Mouse (Mus musculus) kidney, embryonic 14.5 days (tissue): ENCODE results near the gene Mrps7. TPM values are rescaled to one million over a fixed set of nuclear protein-coding genes. Genes with fewer than 3 reads are reported as not detected.

ENCODE experiments used
- ATAC-seq: fragments of 200-750 bp; cut with Nextera tagmentation; 2 replicates; pipeline ENCODE4 v1.8.0; 2017; ENCODE audit warnings: moderate number of reproducible peaks, mild to moderate bottlenecking, moderate TSS enrichment, moderate library complexity; ENCODE audit not compliant: low FRiP score, low TSS enrichment
- H3K27ac ChIP-seq: fragments of 300-500 bp; sonication (generic); 2 replicates; pipeline ENCODE4 v1.5.1; 2014; ENCODE audit warnings: low read depth, mild to moderate bottlenecking, low read length, moderate library complexity, mixed read lengths
- H3K27me3 ChIP-seq: fragments of 300-500 bp; sonication (generic); 2 replicates; pipeline ENCODE4 v1.6.1; 2014; ENCODE audit warnings: mild to moderate bottlenecking, low read length; ENCODE audit not compliant: control insufficient read depth, insufficient read depth
- H3K36me3 ChIP-seq: fragments of 300-500 bp; sonication (generic); 2 replicates; pipeline ENCODE4 v1.6.1; 2014; ENCODE audit warnings: low read length, mixed read lengths; ENCODE audit not compliant: control insufficient read depth, insufficient read depth
- H3K4me1 ChIP-seq: fragments of 300-500 bp; sonication (generic); 2 replicates; pipeline ENCODE4 v1.6.1; 2014; ENCODE audit warnings: low read length, mixed read lengths; ENCODE audit not compliant: control insufficient read depth, insufficient read depth
- H3K4me2 ChIP-seq: fragments of 300-500 bp; sonication (generic); replicated peaks from 2 replicates; pipeline ENCODE4 v1.6.1; 2014; ENCODE audit warnings: low read depth, mild to moderate bottlenecking, low read length
- H3K4me3 ChIP-seq: fragments of 300-500 bp; sonication (generic); 2 replicates; pipeline ENCODE4 v1.5.1; 2014; ENCODE audit warnings: mild to moderate bottlenecking, low read length
- H3K9ac ChIP-seq: fragments of 300-500 bp; sonication (generic); 2 replicates; pipeline ENCODE4 v1.6.1; 2014; ENCODE audit warnings: low read depth, mild to moderate bottlenecking, low read length, moderate library complexity
- H3K9me3 ChIP-seq: fragments of 300-500 bp; sonication (generic); 2 replicates; pipeline ENCODE4 v1.6.1; 2016; ENCODE audit warnings: low read length; ENCODE audit not compliant: control insufficient read depth
- WGBS: fragments of 180-500 bp; shearing (Covaris S2); extraction: QIAGEN DNeasy Blood & Tissue Kit; methylation state at CpG from one replicate; pipeline ENCODE4 v1.1.7; 2014; 5-methylcytosine and 5-hydroxymethylcytosine counted together
- polyA plus RNA-seq: library from polyadenylated mRNA; unstranded; fragments of >200 nt; fragmentation: Nextera tagmentation; extraction: Ambion mirVana; gene quantifications from 2 replicates; pipeline ENCODE4 v1.2.1, GENCODE M21; 2014

The Mrps7 gene
- polyA plus RNA-seq, 1 experiment from 2014 or later = 100 TPM

DNA sequence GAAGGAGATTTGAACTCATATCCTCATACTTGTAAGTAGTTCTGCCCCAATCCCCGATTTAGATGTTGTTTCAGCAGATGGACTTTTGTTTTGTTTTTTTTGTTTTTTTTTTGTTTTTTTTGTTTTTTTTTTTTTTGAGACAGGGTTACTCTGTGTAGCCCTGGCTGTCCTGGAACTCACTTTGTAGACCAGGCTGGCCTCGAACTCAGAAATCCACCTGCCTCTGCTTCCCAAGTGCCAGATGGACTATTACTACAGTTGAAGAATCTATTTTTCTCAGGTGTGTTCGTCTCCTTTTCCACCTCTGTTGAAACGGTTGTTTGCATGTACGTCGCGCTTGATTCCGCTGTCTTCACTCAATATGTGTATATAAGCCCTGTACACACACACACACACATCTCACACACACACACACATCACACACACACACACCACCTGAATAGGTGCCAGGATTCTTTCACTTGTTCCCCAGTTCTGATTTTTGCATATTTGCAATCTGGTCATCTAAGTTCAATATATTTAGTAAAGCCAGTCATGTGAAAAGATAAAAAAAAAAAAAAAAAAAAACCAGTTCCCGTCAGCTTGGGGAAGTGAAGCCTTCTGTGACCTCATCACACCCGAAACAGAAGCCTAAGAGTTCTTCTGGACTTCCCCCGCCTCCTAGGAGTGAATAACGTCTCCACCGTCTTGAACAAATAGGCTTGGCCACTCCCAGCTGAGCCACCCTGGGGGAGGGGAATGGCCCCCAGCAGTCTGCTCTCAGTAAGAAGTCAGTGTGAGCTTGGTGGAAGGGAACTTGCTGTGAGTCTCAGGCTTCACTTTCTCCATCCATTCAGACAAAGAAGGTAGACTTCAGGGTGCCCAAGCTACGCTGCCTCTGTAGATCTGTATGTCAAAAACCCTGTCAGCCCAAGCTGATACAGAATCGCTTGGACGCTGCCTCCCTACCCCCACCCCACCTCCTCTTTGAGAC lies 27.1 kb downstream of the Mrps7 start:
- no peak for ATAC-seq
- Histone ChIP-seq H3K27ac (no peak overlapping the region), H3K4me3 (no peak overlapping the region), H3K4me2 (no peak overlapping the region), H3K9ac (no peak overlapping the region), H3K27me3 (no peaks in the 10 kb centered on the region), H3K9me3 (no peaks in the 10 kb centered on the region), H3K36me3 (no peaks in the 10 kb centered on the region), H3K4me1 (peaks cover 2% of the 10 kb centered on the region; the same call in 1 of the 2 replicates)
- 51% methylated on average over 16 of the region's 16 CpGs for WGBS

DNA sequence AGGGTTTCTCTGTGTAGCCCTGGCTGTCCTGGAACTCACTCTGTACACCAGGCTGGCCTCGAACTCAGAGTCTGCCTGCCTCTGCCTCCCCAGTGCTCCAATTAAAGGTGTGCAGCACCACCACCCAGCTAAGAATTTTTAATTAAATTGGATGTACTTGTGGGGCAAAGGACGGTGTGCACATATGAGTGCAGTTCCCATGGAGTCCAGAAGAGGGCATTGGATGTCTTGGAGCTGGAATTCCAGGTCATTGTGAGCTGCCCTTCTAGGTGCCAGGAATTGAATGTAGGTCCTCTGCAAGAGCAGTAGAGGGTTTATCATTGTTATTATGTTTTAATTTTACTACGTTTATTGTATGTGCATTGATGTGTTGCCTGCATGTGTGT lies 27.8 kb downstream of the Mrps7 start:
- 20% methylated on average over 3 of the region's 3 CpGs for WGBS
- Histone ChIP-seq H3K4me2 (no peak overlapping the region), H3K4me3 (no peak overlapping the region), H3K27ac (no peak overlapping the region), H3K4me1 (0 out of 2 replicates have a peak, but pooled peaks cover 2% of the 10 kb centered on the region), H3K9ac (no peak overlapping the region), H3K36me3 (no peaks in the 10 kb centered on the region), H3K9me3 (no peaks in the 10 kb centered on the region), H3K27me3 (no peaks in the 10 kb centered on the region)
- ATAC-seq = no peak

DNA sequence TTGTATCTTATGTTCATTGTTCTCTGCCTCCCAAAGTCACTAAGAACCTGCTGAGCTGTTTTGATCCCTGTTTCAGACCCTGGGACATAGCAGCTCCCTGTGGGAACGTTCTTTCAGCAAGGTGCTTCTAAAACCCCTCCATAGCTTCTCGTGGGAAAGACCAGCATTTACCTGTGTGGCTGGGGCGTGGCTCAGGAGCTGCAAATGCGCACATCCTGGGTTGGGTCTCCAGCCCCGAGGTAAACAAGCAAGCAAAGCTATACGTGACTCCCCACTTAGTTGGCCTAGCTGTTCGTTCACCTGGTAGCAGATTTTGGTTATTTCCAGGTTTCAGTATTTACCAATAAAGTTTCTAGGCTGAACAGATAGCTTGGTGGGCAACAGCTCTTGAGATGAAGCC lies 28.5 kb downstream of the Mrps7 start:
- Histone ChIP-seq H3K27ac (no peak overlapping the region), H3K27me3 (no peaks in the 10 kb centered on the region), H3K36me3 (no peaks in the 10 kb centered on the region), H3K9ac (no peak overlapping the region), H3K4me3 (no peak overlapping the region), H3K4me1 (0 out of 2 replicates have a peak, but pooled peaks cover under 1% of the 10 kb centered on the region), H3K9me3 (no peaks in the 10 kb centered on the region), H3K4me2 (no peak overlapping the region)
- WGBS = 73% methylated on average over 7 of the region's 7 CpGs
- no peak for ATAC-seq

DNA sequence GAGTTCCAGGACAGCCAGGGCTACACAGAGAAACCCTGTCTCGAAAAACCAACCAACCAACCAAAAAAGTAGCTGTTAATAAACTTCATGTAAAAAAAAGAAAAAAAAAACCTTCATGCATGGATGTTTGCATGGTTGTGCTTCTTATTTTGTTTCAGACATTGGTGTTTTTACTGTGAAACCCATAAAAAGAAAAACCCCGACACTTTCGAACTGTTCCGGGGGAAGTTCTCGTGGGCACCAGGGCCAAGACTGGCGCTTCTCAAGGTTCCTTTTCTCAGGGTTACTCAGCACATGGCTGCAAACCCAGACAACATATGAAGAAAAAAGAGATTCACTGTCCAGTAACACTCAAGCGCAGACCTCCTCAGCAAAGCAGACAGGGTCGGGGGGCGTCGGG lies 29.1 kb downstream of the Mrps7 start:
- Histone ChIP-seq H3K9ac (no peak overlapping the region), H3K9me3 (no peaks in the 10 kb centered on the region), H3K4me2 (no peak overlapping the region), H3K4me3 (no peak overlapping the region), H3K27ac (no peak overlapping the region), H3K27me3 (no peaks in the 10 kb centered on the region), H3K4me1 (no peaks in the 10 kb centered on the region), H3K36me3 (no peaks in the 10 kb centered on the region)
- 91% methylated on average over 10 of the region's 10 CpGs for WGBS
- ATAC-seq = no peak

DNA sequence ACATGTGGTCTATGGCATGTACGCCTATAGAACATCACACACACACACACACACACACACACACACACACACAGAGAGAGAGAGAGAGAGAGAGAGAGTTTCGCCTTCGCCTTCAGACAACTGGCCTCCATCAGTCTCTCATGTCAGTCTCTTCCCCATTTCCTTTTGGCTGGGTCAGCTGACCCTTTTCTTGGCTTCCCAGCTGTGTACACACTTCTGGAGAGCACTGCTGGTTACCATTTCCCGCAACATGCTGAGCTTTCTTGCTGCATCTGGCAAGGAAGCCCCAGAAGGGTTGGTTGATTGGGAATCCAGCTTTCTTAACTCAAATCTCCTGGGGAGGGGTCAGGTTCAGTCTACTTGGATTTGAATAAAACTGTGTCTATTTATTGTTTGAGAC lies 30.4 kb downstream of the Mrps7 start:
- no peak for ATAC-seq
- Histone ChIP-seq H3K4me3 (no peak overlapping the region), H3K9me3 (no peaks in the 10 kb centered on the region), H3K4me2 (no peak overlapping the region), H3K4me1 (no peaks in the 10 kb centered on the region), H3K9ac (no peak overlapping the region), H3K27ac (no peak overlapping the region), H3K27me3 (no peaks in the 10 kb centered on the region), H3K36me3 (no peaks in the 10 kb centered on the region)
- WGBS = 76% methylated on average over 4 of the region's 4 CpGs

DNA sequence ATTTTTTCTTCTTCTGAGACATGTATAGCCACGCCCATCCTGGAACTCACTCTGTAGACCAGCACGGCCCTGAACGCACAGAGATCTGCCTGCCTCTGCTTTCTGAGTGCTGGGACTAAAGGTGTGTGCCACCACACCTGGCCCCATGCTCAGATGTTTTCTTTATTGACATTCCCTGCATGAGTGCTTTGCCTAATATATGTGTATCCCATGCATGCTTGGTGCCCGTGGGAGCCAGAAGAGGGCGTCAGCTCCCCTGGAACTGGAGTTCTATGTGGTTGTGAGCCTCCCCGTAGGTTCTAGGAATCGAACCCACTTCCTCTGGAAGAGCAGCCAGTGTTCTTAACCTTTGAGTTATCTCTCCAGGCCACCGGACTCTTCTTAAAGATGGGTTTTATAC lies 31.3 kb downstream of the Mrps7 start:
- WGBS = 84% methylated on average over 8 of the region's 8 CpGs
- no peak overlapping the region for H3K27ac ChIP-seq

DNA sequence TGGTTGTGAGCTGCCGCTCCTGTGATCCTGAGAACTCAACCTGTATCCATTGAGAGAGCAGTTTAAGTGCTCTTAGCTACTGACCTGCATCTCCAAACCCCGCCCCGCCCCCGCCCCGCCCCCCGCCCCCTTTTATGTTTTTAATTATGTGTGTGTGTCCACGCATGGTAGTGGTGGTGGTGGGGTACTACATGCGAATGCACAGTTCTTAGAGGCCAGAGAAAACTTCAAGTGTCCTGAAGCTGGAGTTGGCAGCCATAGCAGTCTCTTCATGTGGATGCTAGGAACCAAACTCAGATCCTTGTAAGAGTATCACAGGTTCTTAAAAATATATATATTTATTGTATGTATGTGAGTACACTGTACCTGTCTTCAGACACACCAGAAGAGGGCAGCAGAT lies 31.8 kb downstream of the Mrps7 start:
- WGBS = 68% methylated on average over 8 of the region's 8 CpGs
- Histone ChIP-seq H3K4me3 (no peak overlapping the region), H3K27me3 (no peaks in the 10 kb centered on the region)

More for the DNA sequence above, 31.3 kb downstream of the Mrps7 start:
- Histone ChIP-seq H3K4me1 (no peaks in the 10 kb centered on the region), H3K9ac (no peak overlapping the region), H3K9me3 (no peaks in the 10 kb centered on the region), H3K4me2 (no peak overlapping the region), H3K36me3 (no peaks in the 10 kb centered on the region), H3K27me3 (no peaks in the 10 kb centered on the region), H3K4me3 (no peak overlapping the region)
- no peak for ATAC-seq

DNA sequence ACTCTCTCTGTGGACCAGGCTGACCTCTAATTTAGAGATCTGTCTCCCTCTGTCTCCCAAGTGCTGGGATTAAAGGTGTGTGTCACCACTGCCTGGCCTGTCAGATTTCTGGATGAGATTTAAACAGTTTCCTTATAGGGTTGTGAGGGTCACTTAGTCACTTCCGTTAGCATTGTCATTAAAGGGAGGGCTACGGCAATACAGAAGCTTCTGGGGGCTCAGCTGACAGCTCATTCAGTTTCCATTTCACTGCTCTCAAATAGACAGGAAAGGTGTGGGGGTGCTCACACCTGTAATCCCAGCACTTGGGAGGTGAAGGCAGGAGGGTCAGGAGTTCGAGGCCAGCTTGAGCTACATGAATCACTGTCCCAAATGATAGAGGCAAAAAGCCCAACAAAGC lies 33.2 kb downstream of the Mrps7 start:
- Histone ChIP-seq H3K36me3 (no peaks in the 10 kb centered on the region), H3K27ac (no peak overlapping the region), H3K4me3 (no peak overlapping the region), H3K4me2 (no peak overlapping the region), H3K9me3 (no peaks in the 10 kb centered on the region), H3K4me1 (no peaks in the 10 kb centered on the region), H3K27me3 (no peaks in the 10 kb centered on the region), H3K9ac (no peak overlapping the region)
- WGBS = 56% methylated on average over 3 of the region's 3 CpGs
- ATAC-seq = no peak

More for the DNA sequence above, 31.8 kb downstream of the Mrps7 start:
- Histone ChIP-seq H3K27ac (no peak overlapping the region), H3K9me3 (no peaks in the 10 kb centered on the region), H3K4me1 (no peaks in the 10 kb centered on the region), H3K36me3 (no peaks in the 10 kb centered on the region), H3K9ac (no peak overlapping the region), H3K4me2 (no peak overlapping the region)
- ATAC-seq = no peak
